Mouse (Mus musculus): ENCODE data around the gene 4933428M09Rik. TPM values are rescaled to one million over a fixed set of nuclear protein-coding genes. Genes with fewer than 3 reads are reported as not detected.
"Not testable (repeated sequence)": the region's sequence is repeated elsewhere in the genome, so short reads cannot be mapped to it uniquely, and the experiment has no call there.

The 4933428M09Rik gene
- polyA plus RNA-seq (2016; fragmentation: Nextera tagmentation; extraction: Ambion mirVana), result not detected in 2 replicates

- Histone ChIP-seq H3K36me3 (no peaks in the 10 kb centered on the region), H3K9me3 (no peaks in the 10 kb centered on the region), H3K4me1 (replicated peaks) (no peaks in the 10 kb centered on the region), H3K4me3 (no peak within 1 kb of the TSS), H3K27me3 (ENCODE audit: insufficient read depth, poor library complexity, severe bottlenecking) (no peaks in the 10 kb centered on the region), H3K27ac (no peak within 1 kb of the TSS)
- 91% methylated on average over 8 of the region's 8 CpGs for WGBS
- DNase-seq (ENCODE audit: low spot score), result no peak
Measured at GRCm38 (mm10) chrX:139178928-139179327, at the start of gene 4933428M09Rik. Gene 4933428M09Rik (plus strand): TSS chrX:139179228.

- 74% methylated on average over 4 of the region's 4 CpGs for WGBS
- Histone ChIP-seq H3K4me3 (no peak overlapping the region), H3K4me1 (replicated peaks) (no peaks in the 10 kb centered on the region), H3K9me3 (no peaks in the 10 kb centered on the region), H3K27ac (no peak overlapping the region), H3K36me3 (no peaks in the 10 kb centered on the region), H3K27me3 (ENCODE audit: insufficient read depth, poor library complexity, severe bottlenecking) (0 out of 2 replicates have a peak, but pooled peaks cover 3% of the 10 kb centered on the region)
- no peak for DNase-seq (ENCODE audit: low spot score)
Measured at GRCm38 (mm10) chrX:139134031-139134430, 45.0 kb upstream of the 4933428M09Rik start.

- not testable (repeated sequence) for H3K27ac ChIP-seq; H3K4me1 ChIP-seq (replicated peaks); H3K36me3 ChIP-seq; H3K9me3 ChIP-seq; H3K27me3 ChIP-seq (ENCODE audit: insufficient read depth, poor library complexity, severe bottlenecking); DNase-seq (ENCODE audit: low spot score); H3K4me3 ChIP-seq
- WGBS, result 82% methylated on average over 3 of the region's 3 CpGs
Measured at GRCm38 (mm10) chrX:139191506-139191905, 12.5 kb downstream of the 4933428M09Rik start.

- no peak overlapping the region for H3K4me3 ChIP-seq
- no peaks in the 10 kb centered on the region for H3K4me1 ChIP-seq (replicated peaks)
- H3K36me3 ChIP-seq, result no peaks in the 10 kb centered on the region
- H3K27me3 ChIP-seq (ENCODE audit: insufficient read depth, poor library complexity, severe bottlenecking), result no peaks in the 10 kb centered on the region; the same call in 1 of the 2 replicates
- 48% methylated on average over 1 of the region's 1 CpGs for WGBS
- no peak for DNase-seq (ENCODE audit: low spot score)
- no peaks in the 10 kb centered on the region for H3K9me3 ChIP-seq
- no peak overlapping the region for H3K27ac ChIP-seq
Measured at GRCm38 (mm10) chrX:139194572-139195279, 15.7 kb downstream of the 4933428M09Rik start.

GRCm38 (mm10) chrX:139209191-139209828 lies 30.3 kb downstream of the 4933428M09Rik start:
- peak overlapping the region; percentile 53; the same call in 1 of the 2 replicates for H3K4me3 ChIP-seq
- 81% methylated on average over 4 of the region's 4 CpGs for WGBS
- H3K4me1 ChIP-seq (replicated peaks); H3K36me3 ChIP-seq; H3K27ac ChIP-seq; H3K9me3 ChIP-seq; DNase-seq (ENCODE audit: low spot score); H3K27me3 ChIP-seq (ENCODE audit: insufficient read depth, poor library complexity, severe bottlenecking): not testable (repeated sequence)

- WGBS, result 20% methylated on average over 30 of the region's 31 CpGs
- H3K27ac ChIP-seq, result peak within 1 kb of the TSS; percentile 47
Measured at GRCm38 (mm10) chrX:139209829-139210225, 30.8 kb downstream of the 4933428M09Rik start, which contains the start of gene Mum1l1. Gene Mum1l1 (plus strand): TSS chrX:139210042.

GRCm38 (mm10) chrX:139214765-139215164 lies 35.7 kb downstream of the 4933428M09Rik start:
- Histone ChIP-seq H3K9me3 (no peaks in the 10 kb centered on the region), H3K27ac (no peak overlapping the region), H3K36me3 (no peaks in the 10 kb centered on the region), H3K4me1 (replicated peaks) (no peaks in the 10 kb centered on the region; the same call in 1 of the 2 replicates), H3K4me3 (no peak overlapping the region), H3K27me3 (ENCODE audit: insufficient read depth, poor library complexity, severe bottlenecking) (peaks cover 3% of the 10 kb centered on the region; the same call in 1 of the 2 replicates)
- DNase-seq (ENCODE audit: low spot score), result no peak
- 75% methylated on average over 4 of the region's 4 CpGs for WGBS

More at GRCm38 (mm10) chrX:139209829-139210225, 30.8 kb downstream of the 4933428M09Rik start, which contains the start of gene Mum1l1:
- Histone ChIP-seq H3K9me3 (no peaks in the 10 kb centered on the region), H3K4me1 (replicated peaks) (no peaks in the 10 kb centered on the region), H3K36me3 (no peaks in the 10 kb centered on the region), H3K27me3 (ENCODE audit: insufficient read depth, poor library complexity, severe bottlenecking) (peaks cover 5% of the 10 kb centered on the region; the same call in 1 of the 2 replicates), H3K4me3 (peak within 1 kb of the TSS; percentile 53)
- DNase-seq (ENCODE audit: low spot score), result peak; percentile 74

- WGBS, result 72% methylated on average over 5 of the region's 5 CpGs
Measured at GRCm38 (mm10) chrX:139216409-139216808, 37.4 kb downstream of the 4933428M09Rik start.

GRCm38 (mm10) chrX:139216991-139217593 lies 38.1 kb downstream of the 4933428M09Rik start:
- DNase-seq (ENCODE audit: low spot score), result peak; percentile 78
- Histone ChIP-seq H3K9me3 (no peaks in the 10 kb centered on the region), H3K27ac (peak overlapping the region; percentile 72), H3K4me1 (replicated peaks) (no peaks in the 10 kb centered on the region; the same call in 1 of the 2 replicates), H3K4me3 (peak overlapping the region; percentile 48), H3K27me3 (ENCODE audit: insufficient read depth, poor library complexity, severe bottlenecking) (0 out of 2 replicates have a peak, but pooled peaks cover 4% of the 10 kb centered on the region), H3K36me3 (no peaks in the 10 kb centered on the region)
- 19% methylated on average over 22 of the region's 22 CpGs for WGBS

More at GRCm38 (mm10) chrX:139216409-139216808, 37.4 kb downstream of the 4933428M09Rik start:
- Histone ChIP-seq H3K4me1 (replicated peaks) (no peaks in the 10 kb centered on the region; the same call in 1 of the 2 replicates), H3K27ac (no peak overlapping the region), H3K27me3 (ENCODE audit: insufficient read depth, poor library complexity, severe bottlenecking) (peaks cover 4% of the 10 kb centered on the region; the same call in 1 of the 2 replicates), H3K9me3 (no peaks in the 10 kb centered on the region), H3K4me3 (no peak overlapping the region), H3K36me3 (no peaks in the 10 kb centered on the region)
- no peak for DNase-seq (ENCODE audit: low spot score)

- Histone ChIP-seq H3K9me3 (no peaks in the 10 kb centered on the region), H3K4me1 (replicated peaks) (no peaks in the 10 kb centered on the region; the same call in 1 of the 2 replicates), H3K27me3 (ENCODE audit: insufficient read depth, poor library complexity, severe bottlenecking) (0 out of 2 replicates have a peak, but pooled peaks cover 4% of the 10 kb centered on the region), H3K36me3 (no peaks in the 10 kb centered on the region), H3K4me3 (peak overlapping the region; percentile 48), H3K27ac (no peak overlapping the region)
- DNase-seq (ENCODE audit: low spot score), result no peak
- 57% methylated on average over 10 of the region's 10 CpGs for WGBS
Measured at GRCm38 (mm10) chrX:139217776-139218175, 38.7 kb downstream of the 4933428M09Rik start.

- Histone ChIP-seq H3K36me3 (no peaks in the 10 kb centered on the region), H3K27ac (no peak overlapping the region), H3K9me3 (no peaks in the 10 kb centered on the region), H3K27me3 (ENCODE audit: insufficient read depth, poor library complexity, severe bottlenecking) (0 out of 2 replicates have a peak, but pooled peaks cover 4% of the 10 kb centered on the region), H3K4me3 (no peak overlapping the region), H3K4me1 (replicated peaks) (no peaks in the 10 kb centered on the region; the same call in 1 of the 2 replicates)
- DNase-seq (ENCODE audit: low spot score), result peak; percentile 35
- 26% methylated on average over 2 of the region's 2 CpGs for WGBS
Measured at GRCm38 (mm10) chrX:139219017-139219416, 40.0 kb downstream of the 4933428M09Rik start.

GRCm38 (mm10) chrX:139220830-139221229 lies 41.8 kb downstream of the 4933428M09Rik start:
- Histone ChIP-seq H3K36me3 (no peaks in the 10 kb centered on the region), H3K27me3 (ENCODE audit: insufficient read depth, poor library complexity, severe bottlenecking) (0 out of 2 replicates have a peak, but pooled peaks cover 4% of the 10 kb centered on the region), H3K27ac (no peak overlapping the region), H3K4me3 (no peak overlapping the region), H3K4me1 (replicated peaks) (no peaks in the 10 kb centered on the region; the same call in 1 of the 2 replicates), H3K9me3 (no peaks in the 10 kb centered on the region)
- no peak for DNase-seq (ENCODE audit: low spot score)
- WGBS, result 89% methylated on average over 4 of the region's 4 CpGs

All from hindbrain, embryonic 10.5 days (tissue).